Mouse (Mus musculus) adrenal gland, postnatal 36 days (tissue): Measurements from ENCODE around the gene Hpse2. TPM values are rescaled to one million over a fixed set of nuclear protein-coding genes. Genes with fewer than 3 reads are reported as not detected.

ENCODE experiments used
- DNase-seq, 2 experiments: peaks; one replicate each; pipeline ENCODE4 v3.0.0; 2021; ENCODE audit warnings: mixed read lengths in 1 of 2
- total RNA-seq, 2 experiments: library from RNA; stranded (reverse); gene quantifications; 2 replicates each; pipeline ENCODE4 v1.2.3; 2021

Hpse2 gene
- total RNA-seq, 2 experiments from 2014 or later: not detected

- DNase-seq: peak; percentile 21 to 40
Measured at GRCm38 (mm10) chr19:42776813-42777212, 611.3 kb downstream of the Hpse2 start.

- DNase-seq: peak; percentile 80 to 90
Measured at GRCm38 (mm10) chr19:42770141-42770872, 617.8 kb downstream of the Hpse2 start.

DNA sequence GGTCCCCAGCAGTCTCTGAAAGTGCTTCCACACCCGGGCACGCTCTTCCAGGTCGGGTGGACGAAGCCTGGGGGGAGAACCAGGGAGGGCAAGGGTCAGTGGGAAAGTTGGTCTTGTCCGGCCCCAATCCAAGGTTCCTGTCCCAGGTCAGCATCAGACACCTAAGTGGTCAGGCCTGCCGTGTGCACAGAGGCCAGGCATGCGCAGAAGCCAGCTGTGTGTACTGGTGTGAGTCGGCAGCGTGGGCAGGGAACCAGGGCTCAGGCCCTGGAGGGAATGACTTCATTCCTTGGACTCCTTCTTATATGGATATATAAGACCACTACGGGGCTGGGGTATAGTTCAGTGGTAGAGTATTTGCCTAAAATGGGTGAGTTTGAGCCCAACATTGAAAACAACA lies 618.5 kb downstream of the Hpse2 start:
- no peak for DNase-seq

GRCm38 (mm10) chr19:42767361-42767760 lies 620.8 kb downstream of the Hpse2 start:
- DNase-seq: no peak

GRCm38 (mm10) chr19:42764398-42764797 lies 623.8 kb downstream of the Hpse2 start:
- DNase-seq: no peak

GRCm38 (mm10) chr19:42756671-42757070 lies 631.5 kb downstream of the Hpse2 start:
- DNase-seq: peak; percentile 42 to 47

DNA sequence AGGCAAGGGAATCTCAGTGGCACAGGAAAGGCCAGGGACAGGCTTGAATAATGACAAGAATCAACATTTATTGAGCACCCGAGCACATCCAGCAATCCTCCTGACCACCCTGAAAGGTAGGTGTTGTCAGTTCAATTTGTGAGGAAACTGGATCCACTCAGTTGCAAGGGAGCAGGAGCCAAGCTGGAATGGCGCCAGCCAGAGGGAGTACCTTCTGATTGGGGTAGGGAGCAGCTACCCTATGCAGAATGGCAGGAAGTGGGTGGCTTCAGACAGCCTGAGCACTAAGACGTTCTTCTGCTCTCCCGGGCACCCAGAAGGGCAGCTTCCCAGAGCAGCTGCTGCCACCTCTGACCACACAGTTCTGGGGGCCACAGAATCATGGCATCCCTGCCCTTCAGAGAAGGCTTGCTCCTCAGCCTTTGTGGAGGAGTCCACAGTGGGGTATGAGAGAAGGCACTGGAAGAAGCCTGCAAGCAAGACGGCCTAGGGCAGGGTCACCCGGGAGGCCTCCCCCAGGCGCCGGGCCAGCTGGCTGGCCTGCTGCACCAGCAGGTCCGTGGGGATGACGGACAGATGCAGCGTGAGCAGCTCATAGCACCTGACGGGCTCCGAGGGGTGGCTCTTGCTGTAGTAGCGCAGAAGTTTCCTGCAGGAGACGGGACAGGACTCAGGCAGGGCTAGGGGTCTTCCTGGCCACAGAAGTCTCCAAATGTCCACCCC lies 632.8 kb downstream of the Hpse2 start:
- DNase-seq: peak; percentile 39 to 59

DNA sequence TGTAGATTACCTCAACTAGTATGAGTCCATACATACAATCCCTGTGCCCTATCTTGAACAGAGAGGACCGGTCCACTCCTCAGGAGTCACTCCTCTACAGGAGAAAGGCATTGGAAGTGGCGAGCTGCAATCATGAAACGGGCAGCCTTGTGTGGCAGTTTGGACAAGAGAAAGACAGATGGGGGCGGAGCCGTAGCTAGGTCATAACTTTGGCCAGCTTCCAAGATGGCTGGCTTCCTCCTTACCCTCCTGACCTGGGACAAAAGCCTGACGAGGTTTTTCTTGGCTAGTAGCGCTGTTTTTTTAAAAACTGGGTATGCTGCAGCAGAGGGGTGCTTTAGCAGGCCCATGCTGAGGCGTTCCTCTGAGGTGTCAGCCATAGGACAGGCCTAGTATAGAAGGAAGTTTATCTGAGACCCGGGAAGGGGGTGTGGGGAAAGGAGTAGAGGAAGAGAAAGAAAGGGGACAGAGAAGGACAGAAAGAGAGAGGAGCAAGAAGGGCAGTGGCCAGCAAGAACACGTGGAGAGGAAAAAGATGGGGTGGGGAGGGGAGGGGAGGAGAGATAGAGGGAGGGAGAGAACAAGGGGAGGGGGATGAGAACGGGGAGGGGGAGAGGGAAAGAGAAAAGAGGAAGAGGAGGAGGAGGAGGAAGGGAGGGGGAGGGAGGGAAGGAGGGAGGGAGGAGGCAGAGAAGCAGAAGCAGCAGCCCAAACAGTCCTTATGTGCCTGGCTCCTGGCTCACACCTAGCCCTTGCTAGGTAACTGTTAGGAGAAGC lies 634.8 kb downstream of the Hpse2 start:
- peak; percentile 87 to 90 for DNase-seq

GRCm38 (mm10) chr19:42752363-42752931 lies 635.7 kb downstream of the Hpse2 start, which contains the start of gene Pyroxd2:
TSS of gene Pyroxd2 (minus strand) at chr19:42752775.
- DNase-seq: peak; percentile 91 to 94

GRCm38 (mm10) chr19:42750196-42750595 lies 638.0 kb downstream of the Hpse2 start:
- DNase-seq: no peak

DNA sequence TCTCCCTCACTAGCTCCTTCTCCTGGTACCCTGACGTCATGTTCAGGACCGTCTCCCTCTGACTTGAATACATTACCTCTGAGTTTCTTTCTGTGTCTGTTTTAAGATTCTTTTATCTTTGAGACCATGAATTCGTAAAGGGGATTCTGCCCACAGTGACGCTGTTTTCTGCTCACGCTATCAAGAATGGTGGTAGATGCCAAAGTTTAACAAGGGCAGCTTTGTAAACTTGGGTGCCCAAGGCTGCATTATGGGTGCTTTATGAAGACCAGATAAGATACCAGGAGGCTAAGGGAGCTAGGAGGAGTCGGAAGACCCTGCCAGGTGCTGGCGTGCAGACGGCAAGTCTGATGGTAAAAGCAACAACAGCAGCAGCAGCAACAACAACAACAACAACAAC lies 641.5 kb downstream of the Hpse2 start:
- DNase-seq: no peak

- no peak for DNase-seq
Measured at GRCm38 (mm10) chr19:42745869-42746224, 642.3 kb downstream of the Hpse2 start.

- DNase-seq: no peak
Measured at GRCm38 (mm10) chr19:42745084-42745868, 642.9 kb downstream of the Hpse2 start.

DNA sequence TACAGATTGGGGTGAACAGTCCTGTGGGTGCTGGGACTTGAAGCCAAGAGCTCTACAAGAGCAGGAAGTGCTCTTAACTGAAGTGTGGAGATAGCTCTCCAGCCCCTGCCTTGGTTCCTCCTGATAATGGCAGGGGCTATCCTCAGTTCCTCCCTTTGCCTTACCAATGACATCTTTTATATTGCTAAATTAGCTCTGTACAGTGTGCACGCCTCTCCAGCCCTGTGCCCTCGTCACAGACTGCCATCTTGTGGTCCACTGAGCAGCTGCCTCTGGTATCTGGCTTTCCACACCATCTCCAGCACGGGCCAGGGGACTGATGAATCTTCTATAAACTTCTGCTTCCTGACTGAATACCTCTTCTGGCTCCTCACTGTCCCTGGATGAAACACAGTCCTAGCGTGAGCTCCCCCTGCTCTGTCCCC lies 644.0 kb downstream of the Hpse2 start:
- DNase-seq: peak; percentile 70 to 76

- no peak for DNase-seq
Measured at GRCm38 (mm10) chr19:42743261-42743660, 644.9 kb downstream of the Hpse2 start.

- DNase-seq: no peak
Measured at GRCm38 (mm10) chr19:42741884-42742283, 646.3 kb downstream of the Hpse2 start.

DNA sequence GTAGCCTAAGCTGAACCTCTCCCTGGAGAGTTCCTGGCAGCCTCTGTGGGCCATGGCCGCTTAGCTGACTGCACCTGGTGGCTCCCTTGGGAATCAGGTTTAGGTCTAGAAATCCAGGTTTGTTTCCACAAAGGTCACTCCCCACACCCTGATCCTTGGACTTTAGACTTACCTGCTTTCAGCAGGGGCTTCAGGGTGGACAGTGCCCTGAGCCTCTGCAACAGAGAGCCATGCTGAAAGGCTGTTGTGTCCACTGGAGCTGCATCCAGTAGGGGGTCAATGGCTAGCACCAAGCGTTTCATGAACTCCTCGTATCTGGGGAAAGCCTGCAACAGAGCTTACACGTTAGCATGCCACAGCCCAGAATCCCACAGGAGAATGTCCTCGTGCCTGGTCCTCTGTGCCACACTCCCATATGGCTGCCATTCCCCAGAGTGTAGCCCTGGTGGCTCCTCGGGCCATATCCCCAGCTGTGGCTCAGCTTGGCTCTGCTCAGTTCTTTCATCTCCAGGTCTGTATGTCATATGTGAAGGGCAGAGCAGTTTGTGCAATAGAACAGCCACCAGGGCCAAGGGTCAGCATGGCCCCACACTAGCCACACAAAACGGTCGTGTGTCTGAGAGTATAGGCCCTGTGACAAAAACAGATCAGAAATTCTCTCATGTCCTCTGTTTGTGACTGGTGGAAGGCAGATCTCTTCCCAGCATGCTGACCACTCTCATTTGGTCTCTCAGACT lies 647.8 kb downstream of the Hpse2 start:
- no peak for DNase-seq

GRCm38 (mm10) chr19:42739734-42740133 lies 648.4 kb downstream of the Hpse2 start:
- no peak for DNase-seq

DNA sequence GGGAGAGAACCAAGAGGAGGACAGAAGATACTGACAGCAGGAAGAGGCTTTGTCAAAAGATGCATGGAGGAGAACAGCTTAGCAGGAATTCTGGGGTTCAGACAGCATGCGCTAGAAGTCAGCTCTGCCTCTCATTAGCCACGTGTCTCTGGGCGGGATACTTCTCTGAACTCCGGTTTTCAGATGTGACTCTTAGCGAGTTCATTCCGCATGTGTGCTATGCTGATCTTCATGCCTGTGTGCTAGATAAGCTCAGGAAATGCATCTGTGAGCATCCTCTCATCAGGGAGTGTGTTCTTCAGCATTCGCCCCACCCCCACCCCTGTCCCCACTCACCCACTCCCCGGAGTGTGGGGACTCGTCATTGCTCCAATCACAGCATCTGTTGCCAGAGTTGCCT lies 650.4 kb downstream of the Hpse2 start:
- DNase-seq: no peak
